Mouse (Mus musculus): ENCODE data around the gene Zswim5.

- TF ChIP-seq POLR2A (IDR thresholded peaks at IDR 0.05; ENCODE audit: insufficient read depth, low read depth, low read length) (no peak), CTCF (IDR thresholded peaks at IDR 0.05; ENCODE audit: insufficient read depth, low read depth, low read length) (no peak)
These were observed 51.0 kb downstream of the Zswim5 start for GRCm38 (mm10) chr4:116928006-116928651.
